Mouse (Mus musculus): ENCODE data around the gene Naa35. TPM values are rescaled to one million over a fixed set of nuclear protein-coding genes. Genes with fewer than 3 reads are reported as not detected.

The Naa35 gene
- polyA plus RNA-seq, 1 experiment from 2014 or later: 73.0 TPM

GRCm38 (mm10) chr13:59653136-59653535, 68.1 kb downstream of the Naa35 start:
- H3K4me2 ChIP-seq (ENCODE audit: low read depth, low read length): no peak overlapping the region
- H3K9ac ChIP-seq (ENCODE audit: low read length): no peak overlapping the region
- H3K27me3 ChIP-seq (ENCODE audit: control insufficient read depth, insufficient read depth, low read length): no peaks in the 10 kb centered on the region
- no peak for ATAC-seq (ENCODE audit: insufficient read depth, low FRiP score)
- no peak overlapping the region for H3K4me3 ChIP-seq (replicated peaks; ENCODE audit: low read length)
- H3K9me3 ChIP-seq (replicated peaks; ENCODE audit: control insufficient read depth, low read length): no peaks in the 10 kb centered on the region
- H3K36me3 ChIP-seq (ENCODE audit: control insufficient read depth, insufficient read depth, low read length): no peaks in the 10 kb centered on the region
- 63% methylated on average over 3 of the region's 3 CpGs for WGBS
- H3K4me1 ChIP-seq (ENCODE audit: control insufficient read depth, insufficient read depth, low read length): no peaks in the 10 kb centered on the region
- no peak overlapping the region for H3K27ac ChIP-seq (ENCODE audit: low read length)

GRCm38 (mm10) chr13:59654465-59654864, 69.4 kb downstream of the Naa35 start:
- Histone ChIP-seq H3K27ac (ENCODE audit: low read length) (no peak overlapping the region), H3K4me2 (ENCODE audit: low read depth, low read length) (no peak overlapping the region), H3K36me3 (ENCODE audit: control insufficient read depth, insufficient read depth, low read length) (no peaks in the 10 kb centered on the region), H3K4me1 (ENCODE audit: control insufficient read depth, insufficient read depth, low read length) (no peaks in the 10 kb centered on the region), H3K4me3 (replicated peaks; ENCODE audit: low read length) (no peak overlapping the region), H3K9ac (ENCODE audit: low read length) (no peak overlapping the region), H3K27me3 (ENCODE audit: control insufficient read depth, insufficient read depth, low read length) (no peaks in the 10 kb centered on the region), H3K9me3 (replicated peaks; ENCODE audit: control insufficient read depth, low read length) (no peaks in the 10 kb centered on the region)
- ATAC-seq (ENCODE audit: insufficient read depth, low FRiP score): no peak
- WGBS: 78% methylated on average over 5 of the region's 5 CpGs

- no peak overlapping the region for H3K9ac ChIP-seq (ENCODE audit: low read length)
- no peak overlapping the region for H3K4me3 ChIP-seq (replicated peaks; ENCODE audit: low read length)
- H3K4me2 ChIP-seq (ENCODE audit: low read depth, low read length): no peak overlapping the region
- 92% methylated on average over 15 of the region's 15 CpGs for WGBS
- H3K4me1 ChIP-seq (ENCODE audit: control insufficient read depth, insufficient read depth, low read length): no peaks in the 10 kb centered on the region
- H3K27me3 ChIP-seq (ENCODE audit: control insufficient read depth, insufficient read depth, low read length): no peaks in the 10 kb centered on the region
- no peaks in the 10 kb centered on the region for H3K36me3 ChIP-seq (ENCODE audit: control insufficient read depth, insufficient read depth, low read length)
- no peaks in the 10 kb centered on the region for H3K9me3 ChIP-seq (replicated peaks; ENCODE audit: control insufficient read depth, low read length)
- no peak overlapping the region for H3K27ac ChIP-seq (ENCODE audit: low read length)
- ATAC-seq (ENCODE audit: insufficient read depth, low FRiP score): no peak
These were observed 70.8 kb downstream of the Naa35 start for GRCm38 (mm10) chr13:59655718-59656315.

GRCm38 (mm10) chr13:59656316-59656832, 71.3 kb downstream of the Naa35 start:
- no peaks in the 10 kb centered on the region for H3K4me1 ChIP-seq (ENCODE audit: control insufficient read depth, insufficient read depth, low read length)
- H3K4me2 ChIP-seq (ENCODE audit: low read depth, low read length): no peak overlapping the region
- H3K36me3 ChIP-seq (ENCODE audit: control insufficient read depth, insufficient read depth, low read length): no peaks in the 10 kb centered on the region
- no peak overlapping the region for H3K9ac ChIP-seq (ENCODE audit: low read length)
- no peak overlapping the region for H3K27ac ChIP-seq (ENCODE audit: low read length)
- H3K4me3 ChIP-seq (replicated peaks; ENCODE audit: low read length): no peak overlapping the region
- H3K27me3 ChIP-seq (ENCODE audit: control insufficient read depth, insufficient read depth, low read length): no peaks in the 10 kb centered on the region
- 70% methylated on average over 10 of the region's 10 CpGs for WGBS
- no peak for ATAC-seq (ENCODE audit: insufficient read depth, low FRiP score)
- no peaks in the 10 kb centered on the region for H3K9me3 ChIP-seq (replicated peaks; ENCODE audit: control insufficient read depth, low read length)

DNA sequence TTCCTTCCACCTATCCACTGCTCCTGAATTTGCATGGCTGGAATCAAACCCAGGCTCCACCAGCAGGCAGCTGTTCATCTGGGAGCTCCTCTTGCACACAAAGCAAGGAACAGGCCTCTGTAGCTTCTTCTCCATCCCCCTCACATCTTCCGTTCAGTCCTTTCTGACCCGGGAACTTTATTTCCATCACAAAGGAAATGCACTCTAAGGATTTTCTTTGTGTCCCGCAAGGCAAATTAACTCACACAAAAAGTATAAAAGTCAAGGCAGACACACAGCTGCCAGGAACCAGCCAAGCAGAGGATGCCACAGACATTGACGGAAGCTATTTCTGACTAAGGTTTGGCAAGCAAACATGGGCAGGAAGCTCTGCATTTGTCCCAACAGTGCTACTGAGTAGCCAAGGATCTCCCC, 71.9 kb downstream of the Naa35 start:
- Histone ChIP-seq H3K9me3 (replicated peaks; ENCODE audit: control insufficient read depth, low read length) (no peaks in the 10 kb centered on the region), H3K9ac (ENCODE audit: low read length) (no peak overlapping the region), H3K36me3 (ENCODE audit: control insufficient read depth, insufficient read depth, low read length) (no peaks in the 10 kb centered on the region), H3K4me1 (ENCODE audit: control insufficient read depth, insufficient read depth, low read length) (no peaks in the 10 kb centered on the region), H3K27me3 (ENCODE audit: control insufficient read depth, insufficient read depth, low read length) (no peaks in the 10 kb centered on the region), H3K27ac (ENCODE audit: low read length) (no peak overlapping the region), H3K4me2 (ENCODE audit: low read depth, low read length) (no peak overlapping the region), H3K4me3 (replicated peaks; ENCODE audit: low read length) (no peak overlapping the region)
- WGBS: 59% methylated on average over 4 of the region's 4 CpGs
- no peak for ATAC-seq (ENCODE audit: insufficient read depth, low FRiP score)

DNA sequence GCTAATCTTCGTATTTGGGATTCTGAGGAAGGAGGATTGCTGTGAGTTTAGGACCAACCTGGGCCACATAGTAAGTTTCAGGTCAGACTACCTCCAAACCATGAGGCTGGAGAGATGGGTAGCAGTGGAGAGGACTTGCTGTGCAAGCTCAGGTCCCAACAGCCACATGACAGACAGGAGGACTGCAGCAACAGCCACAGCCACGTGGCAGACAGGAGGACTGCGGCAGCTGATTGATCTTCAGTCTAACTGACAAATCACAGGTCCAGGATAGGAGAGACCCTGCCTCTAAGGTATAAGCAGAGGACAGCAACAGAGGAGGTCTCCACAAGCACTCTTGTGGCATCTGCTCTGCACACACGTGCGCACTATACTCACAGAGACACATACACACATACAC, 72.7 kb downstream of the Naa35 start:
- no peaks in the 10 kb centered on the region for H3K4me1 ChIP-seq (ENCODE audit: control insufficient read depth, insufficient read depth, low read length)
- no peaks in the 10 kb centered on the region for H3K36me3 ChIP-seq (ENCODE audit: control insufficient read depth, insufficient read depth, low read length)
- H3K9ac ChIP-seq (ENCODE audit: low read length): no peak overlapping the region
- H3K9me3 ChIP-seq (replicated peaks; ENCODE audit: control insufficient read depth, low read length): no peaks in the 10 kb centered on the region
- H3K4me2 ChIP-seq (ENCODE audit: low read depth, low read length): no peak overlapping the region
- H3K4me3 ChIP-seq (replicated peaks; ENCODE audit: low read length): no peak overlapping the region
- H3K27me3 ChIP-seq (ENCODE audit: control insufficient read depth, insufficient read depth, low read length): no peaks in the 10 kb centered on the region
- WGBS: 78% methylated on average over 5 of the region's 5 CpGs
- no peak overlapping the region for H3K27ac ChIP-seq (ENCODE audit: low read length)
- ATAC-seq (ENCODE audit: insufficient read depth, low FRiP score): no peak

DNA sequence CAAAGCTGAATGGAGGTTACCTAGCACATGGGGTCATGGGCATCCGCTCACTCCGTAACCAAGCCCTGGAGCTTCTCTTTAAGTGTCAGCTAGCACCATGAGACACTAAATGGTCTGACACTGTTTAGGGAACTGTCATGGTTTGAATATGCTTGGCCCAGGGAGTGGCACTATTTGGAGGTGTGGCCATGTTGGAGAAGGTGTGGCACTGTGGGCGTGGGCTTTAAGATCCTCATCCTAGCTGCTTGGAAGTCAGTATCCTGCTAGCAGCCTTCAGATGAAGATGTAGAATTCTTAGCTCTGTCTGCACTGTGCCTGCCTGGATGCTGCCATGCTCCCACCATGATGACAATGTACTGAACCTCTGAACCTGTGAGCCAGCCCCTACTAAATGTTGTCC, 75.3 kb downstream of the Naa35 start:
- Histone ChIP-seq H3K9ac (ENCODE audit: low read length) (no peak overlapping the region), H3K27ac (ENCODE audit: low read length) (no peak overlapping the region), H3K4me1 (ENCODE audit: control insufficient read depth, insufficient read depth, low read length) (no peaks in the 10 kb centered on the region), H3K4me2 (ENCODE audit: low read depth, low read length) (no peak overlapping the region), H3K9me3 (replicated peaks; ENCODE audit: control insufficient read depth, low read length) (no peaks in the 10 kb centered on the region), H3K27me3 (ENCODE audit: control insufficient read depth, insufficient read depth, low read length) (no peaks in the 10 kb centered on the region), H3K36me3 (ENCODE audit: control insufficient read depth, insufficient read depth, low read length) (no peaks in the 10 kb centered on the region), H3K4me3 (replicated peaks; ENCODE audit: low read length) (no peak overlapping the region)
- ATAC-seq (ENCODE audit: insufficient read depth, low FRiP score): no peak
- 92% methylated on average over 3 of the region's 3 CpGs for WGBS

GRCm38 (mm10) chr13:59661387-59661786, 76.3 kb downstream of the Naa35 start:
- WGBS: 72% methylated on average over 8 of the region's 8 CpGs
- no peaks in the 10 kb centered on the region for H3K9me3 ChIP-seq (replicated peaks; ENCODE audit: control insufficient read depth, low read length)
- no peak overlapping the region for H3K9ac ChIP-seq (ENCODE audit: low read length)
- H3K4me2 ChIP-seq (ENCODE audit: low read depth, low read length): no peak overlapping the region
- H3K4me1 ChIP-seq (ENCODE audit: control insufficient read depth, insufficient read depth, low read length): no peaks in the 10 kb centered on the region
- no peak overlapping the region for H3K27ac ChIP-seq (ENCODE audit: low read length)
- no peak overlapping the region for H3K4me3 ChIP-seq (replicated peaks; ENCODE audit: low read length)
- ATAC-seq (ENCODE audit: insufficient read depth, low FRiP score): no peak
- H3K27me3 ChIP-seq (ENCODE audit: control insufficient read depth, insufficient read depth, low read length): no peaks in the 10 kb centered on the region
- H3K36me3 ChIP-seq (ENCODE audit: control insufficient read depth, insufficient read depth, low read length): no peaks in the 10 kb centered on the region

GRCm38 (mm10) chr13:59661966-59662365, 76.9 kb downstream of the Naa35 start:
- H3K27me3 ChIP-seq (ENCODE audit: control insufficient read depth, insufficient read depth, low read length): no peaks in the 10 kb centered on the region
- H3K36me3 ChIP-seq (ENCODE audit: control insufficient read depth, insufficient read depth, low read length): no peaks in the 10 kb centered on the region
- no peak overlapping the region for H3K9ac ChIP-seq (ENCODE audit: low read length)
- no peak overlapping the region for H3K4me3 ChIP-seq (replicated peaks; ENCODE audit: low read length)
- WGBS: 92% methylated on average over 12 of the region's 12 CpGs
- H3K4me1 ChIP-seq (ENCODE audit: control insufficient read depth, insufficient read depth, low read length): no peaks in the 10 kb centered on the region
- no peaks in the 10 kb centered on the region for H3K9me3 ChIP-seq (replicated peaks; ENCODE audit: control insufficient read depth, low read length)
- no peak overlapping the region for H3K4me2 ChIP-seq (ENCODE audit: low read depth, low read length)
- no peak overlapping the region for H3K27ac ChIP-seq (ENCODE audit: low read length)
- ATAC-seq (ENCODE audit: insufficient read depth, low FRiP score): no peak

Measured in stomach, embryonic 16.5 days (tissue).